Mouse (Mus musculus) CD8-positive naive resting alpha-beta T cell, adult 2 months (primary cell): ENCODE measurements around the gene 1700029F12Rik.
"Not testable (repeated sequence)": the region's sequence is repeated elsewhere in the genome, so short reads cannot be mapped to it uniquely, and the experiment has no call there.

Experiments used
- DNase-seq, 2 experiments: peaks; one replicate each; pipeline ENCODE4 v3.0.0; 2022; ENCODE audit warnings: low read depth in 2 of 2, low spot score in 2 of 2

Gene 1700029F12Rik

DNA sequence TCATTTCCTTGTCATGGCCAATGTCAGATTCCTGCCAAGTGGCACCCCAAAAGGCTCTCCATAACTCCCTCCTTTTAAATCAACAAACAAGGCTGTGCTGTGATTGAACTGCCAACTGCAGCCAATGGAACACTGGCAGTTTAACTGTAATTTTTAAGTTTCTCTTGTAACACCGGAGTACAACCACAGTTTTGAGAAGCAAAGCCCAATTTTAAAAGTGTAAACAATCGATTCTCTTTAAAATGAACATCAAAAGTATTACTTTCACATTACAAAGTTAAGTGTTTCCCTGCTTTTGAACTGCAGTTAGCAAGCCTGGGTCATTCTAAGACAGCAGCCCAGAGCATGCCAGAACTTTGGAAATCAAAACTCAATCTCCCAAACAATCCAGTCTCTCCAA is at the start of gene 1700029F12Rik:
TSS of gene 1700029F12Rik (minus strand) at position 101 of the 400 bp plus-strand sequence.
- no peak for DNase-seq

DNA sequence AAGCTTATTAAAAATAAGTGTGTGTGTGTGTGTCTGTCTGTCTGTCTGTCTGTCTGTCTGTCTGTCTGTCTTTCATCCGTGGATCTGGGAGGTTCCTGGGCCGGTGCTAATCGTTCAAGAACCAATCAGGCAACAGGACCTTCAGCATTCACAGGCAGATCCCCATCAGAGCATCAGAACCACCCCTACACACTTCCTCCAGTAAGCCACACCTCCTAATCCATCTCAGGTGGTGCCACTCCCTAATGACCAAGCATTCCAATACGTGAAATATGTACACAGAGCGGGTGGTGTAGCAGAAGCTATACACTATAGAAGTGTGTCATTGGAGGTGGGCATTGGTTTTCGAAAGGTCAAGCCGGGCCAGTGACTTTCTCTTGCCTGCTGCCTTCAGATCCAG is 48.3 kb upstream of the 1700029F12Rik start:
- no peak for DNase-seq

DNA sequence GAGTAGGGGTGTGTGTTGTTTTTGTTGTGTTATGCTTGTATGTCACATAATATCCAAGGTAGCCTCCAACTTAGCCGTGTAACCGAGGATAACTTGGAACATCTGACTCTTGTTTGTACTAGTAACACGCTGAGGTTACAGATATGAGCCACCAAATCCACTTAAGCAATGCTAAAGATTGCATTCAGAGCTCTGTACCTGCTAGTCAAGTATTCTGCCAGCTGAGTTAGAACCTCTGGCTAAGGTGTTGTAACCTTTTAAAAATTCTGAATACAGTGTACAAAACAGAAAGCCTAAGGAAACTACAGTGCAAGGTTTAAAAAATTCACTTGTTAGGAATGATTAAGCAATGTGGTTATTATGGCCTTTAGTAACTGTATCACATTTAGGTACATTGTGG is 46.5 kb upstream of the 1700029F12Rik start:
- DNase-seq: no peak

DNA sequence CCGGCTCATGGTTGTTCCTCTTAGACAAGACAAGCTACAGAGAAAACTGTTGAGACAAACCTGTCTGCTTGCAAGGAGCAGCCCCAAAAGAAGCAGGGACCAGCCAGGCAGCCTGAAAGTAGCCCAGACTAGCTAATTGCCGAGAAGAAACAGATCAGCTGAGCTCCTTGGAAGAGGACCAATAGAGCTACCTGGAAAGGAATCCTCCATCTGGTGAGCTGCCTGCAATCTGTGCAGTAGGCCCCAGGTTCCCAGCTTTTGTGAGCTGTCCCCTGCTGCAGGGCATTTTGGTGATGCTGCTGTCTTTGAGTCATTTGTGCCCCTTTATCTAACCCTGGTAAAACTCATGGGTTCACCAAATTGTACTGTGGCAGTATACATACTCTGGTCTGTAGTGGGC is 46.0 kb upstream of the 1700029F12Rik start:
- no peak for DNase-seq

DNA sequence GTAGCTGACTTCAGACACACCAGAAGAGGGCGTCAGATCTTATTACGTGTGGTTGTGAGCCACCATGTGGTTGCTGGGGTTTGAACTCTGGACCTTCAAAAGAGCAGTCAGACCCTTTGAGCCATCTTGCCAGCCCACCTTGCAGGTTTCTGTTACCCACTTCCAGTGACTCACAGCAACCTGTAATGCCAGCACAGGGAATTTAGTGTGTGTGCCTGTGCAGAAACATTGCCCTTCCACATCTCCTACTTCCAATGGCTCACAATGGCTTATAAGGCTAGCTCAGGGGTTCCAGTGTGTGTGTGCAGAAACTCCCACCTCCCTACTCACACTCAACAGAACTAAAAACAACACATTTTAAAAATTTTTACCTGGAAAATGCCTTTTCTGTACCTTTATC is 43.4 kb upstream of the 1700029F12Rik start:
- DNase-seq: no peak

DNA sequence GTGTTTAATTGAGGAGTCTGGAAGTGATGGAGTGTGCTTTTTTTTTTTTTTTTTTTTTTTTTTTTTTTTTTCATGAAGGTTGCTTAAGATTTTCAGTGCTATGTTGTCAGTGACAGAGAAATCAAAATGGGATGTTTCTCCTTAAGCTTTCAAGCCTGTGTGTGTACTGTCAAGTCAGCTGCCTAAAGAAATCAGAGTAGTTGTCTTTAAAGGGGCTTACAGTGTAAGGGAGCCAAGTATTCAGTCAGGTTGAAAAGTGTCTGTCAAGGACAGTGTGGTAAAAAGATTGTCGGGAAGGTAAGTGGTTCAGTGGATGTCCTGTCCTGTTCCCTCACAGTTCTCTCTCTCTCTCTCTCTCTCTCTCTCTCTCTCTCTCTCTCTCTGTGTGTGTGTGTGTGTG is 39.3 kb upstream of the 1700029F12Rik start:
- DNase-seq: no peak

DNA sequence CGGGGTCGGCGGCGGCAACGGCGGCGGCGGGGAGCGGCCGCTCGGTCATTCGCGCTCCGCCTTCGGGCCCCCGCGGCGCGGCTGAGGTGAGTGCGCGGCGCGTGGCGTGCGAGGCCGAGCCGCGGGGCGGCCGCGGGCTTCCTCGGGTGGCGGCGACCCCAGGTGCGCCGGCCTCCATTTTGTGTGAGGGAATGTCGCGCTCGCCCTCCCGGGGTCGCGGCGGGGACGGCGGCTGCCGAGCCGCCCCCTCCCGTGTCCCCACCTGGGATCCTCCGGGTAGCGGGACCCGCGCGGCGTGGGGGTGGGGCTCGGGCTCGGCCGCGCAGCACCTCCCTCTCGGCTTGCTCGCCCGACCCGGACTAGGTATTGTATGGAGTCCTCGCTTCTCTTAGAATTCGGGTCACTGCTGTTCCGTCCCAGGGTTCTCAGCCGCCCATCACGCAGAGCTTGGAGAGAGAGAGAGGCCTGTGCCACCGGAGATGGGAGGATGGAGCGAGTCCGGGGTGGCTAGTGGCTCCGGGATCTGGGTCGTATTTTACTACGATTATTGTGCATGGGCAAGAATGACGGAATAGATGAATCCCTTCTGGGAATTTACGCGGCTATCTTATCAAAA is 37.6 kb upstream of the 1700029F12Rik start:
- DNase-seq: no peak

DNA sequence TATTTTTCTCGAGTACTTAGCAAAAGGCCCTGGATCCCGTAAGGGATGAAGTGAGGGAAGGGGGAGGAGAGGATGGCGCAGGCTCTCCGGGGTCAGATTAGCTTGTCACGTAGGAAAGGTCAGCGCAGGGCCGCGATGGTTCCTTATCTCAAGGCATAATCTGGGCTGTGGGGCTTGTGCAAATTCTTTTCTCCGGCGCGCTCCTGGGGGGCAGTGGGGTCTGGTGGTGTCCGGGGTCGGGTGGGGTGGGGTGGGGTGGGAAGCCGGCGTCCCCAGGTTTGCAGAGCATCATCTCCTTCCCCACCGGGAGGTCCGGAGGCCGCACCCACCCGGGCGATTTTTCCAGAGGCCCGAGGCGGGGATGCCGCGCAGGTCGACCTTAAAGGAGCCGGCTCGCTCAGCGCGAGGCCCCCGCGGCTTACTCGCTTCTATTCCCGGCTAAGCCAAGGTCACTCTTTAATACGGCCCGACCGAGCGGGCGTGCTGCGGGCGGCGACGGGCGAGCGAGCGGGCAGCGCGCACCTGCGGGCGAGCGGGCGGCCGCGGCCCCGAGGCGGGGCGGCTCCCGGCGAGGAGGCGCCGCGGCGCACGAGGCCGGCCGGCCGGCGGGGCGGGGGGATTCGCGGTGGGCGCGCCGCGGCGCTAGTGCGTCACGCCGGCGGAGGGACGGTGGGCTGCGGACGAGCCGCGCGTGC is 36.9 kb upstream of the 1700029F12Rik start:
- DNase-seq: no peak

DNA sequence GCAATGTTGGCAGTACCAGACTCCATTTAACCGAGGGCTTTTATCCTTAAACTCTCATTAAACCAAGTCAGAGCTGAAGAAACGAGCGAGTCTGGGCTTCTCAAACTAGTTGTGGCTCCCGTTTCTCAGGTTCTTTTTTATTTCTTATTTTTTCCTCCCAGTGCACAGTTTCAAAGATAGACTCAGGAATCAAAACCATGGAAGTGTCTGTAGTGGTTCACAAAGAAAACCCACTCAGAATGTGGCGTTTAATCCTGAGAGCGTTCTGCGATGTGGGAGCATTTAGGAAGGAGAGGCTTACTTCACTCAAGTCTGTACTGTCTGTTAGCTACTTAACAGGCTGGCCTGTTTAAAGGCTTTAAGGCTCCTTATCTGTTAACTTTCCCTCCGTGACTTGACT is 34.0 kb upstream of the 1700029F12Rik start:
- DNase-seq: no peak

DNA sequence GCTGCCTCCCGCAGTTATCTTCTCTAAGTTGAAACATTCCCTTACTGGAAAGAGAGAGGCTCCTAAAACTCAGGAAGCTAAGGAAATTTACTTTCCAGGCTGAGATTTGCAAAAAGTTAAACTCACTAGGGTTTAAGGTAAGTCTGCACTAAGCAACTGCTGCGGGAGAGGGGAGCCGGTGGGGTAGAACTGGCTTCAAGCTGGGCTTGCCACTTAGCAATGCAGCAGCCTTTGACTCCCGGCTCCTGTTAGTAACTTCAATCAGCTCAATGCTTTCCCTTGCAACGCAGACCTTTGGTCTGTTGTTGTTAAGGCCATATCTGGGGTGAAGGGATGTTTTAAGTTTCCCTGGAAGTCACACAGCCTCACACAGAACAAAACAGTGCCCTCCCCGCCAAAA is 33.5 kb upstream of the 1700029F12Rik start:
- DNase-seq: no peak

DNA sequence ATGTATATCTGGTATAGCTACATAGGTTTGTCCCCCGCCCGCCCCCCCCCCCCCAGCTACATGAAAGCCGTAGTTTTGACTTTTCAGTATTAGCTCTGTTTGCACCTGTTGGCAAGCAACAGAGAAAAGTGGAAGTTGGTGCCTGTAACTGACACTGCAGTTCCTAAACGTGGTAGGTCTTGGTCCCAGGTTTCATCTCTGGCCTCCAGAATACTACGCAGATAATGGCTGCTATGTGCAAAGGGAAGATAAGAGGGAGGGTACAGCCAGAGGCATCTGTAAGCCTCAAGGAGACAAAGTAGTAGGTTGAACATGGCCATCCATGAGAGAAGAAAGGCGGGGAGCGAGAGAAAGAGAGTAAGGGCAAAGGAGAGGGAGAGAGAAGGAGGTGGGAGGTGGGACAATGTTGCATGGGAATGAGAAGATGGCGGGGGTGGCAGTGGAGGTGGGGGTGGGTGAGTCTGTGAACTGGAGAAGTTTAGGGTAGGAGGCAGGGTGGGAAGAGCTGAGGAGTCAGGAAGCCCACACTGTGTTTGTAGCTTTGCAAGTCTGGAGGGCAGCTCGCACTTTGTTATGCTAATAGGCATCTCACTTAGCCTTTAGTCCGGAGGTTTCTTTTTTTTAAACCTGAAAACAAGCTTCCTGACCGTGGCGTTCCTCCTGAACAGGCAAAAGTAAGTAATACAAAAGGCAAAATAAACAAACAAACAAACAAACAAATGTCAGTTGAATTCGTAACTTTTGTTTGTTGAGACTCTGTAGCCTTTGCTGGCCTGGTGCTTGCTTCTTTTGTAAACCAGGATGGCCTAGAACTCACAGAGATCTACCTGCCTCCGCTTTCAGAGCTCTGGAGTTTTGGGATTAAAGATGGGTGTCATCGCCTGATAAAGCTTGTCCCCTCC is 32.7 kb upstream of the 1700029F12Rik start, which contains the start of gene Fam169a:
TSS of gene Fam169a (plus strand) at position 638 of the 902 bp plus-strand sequence.
- DNase-seq: no peak

DNA sequence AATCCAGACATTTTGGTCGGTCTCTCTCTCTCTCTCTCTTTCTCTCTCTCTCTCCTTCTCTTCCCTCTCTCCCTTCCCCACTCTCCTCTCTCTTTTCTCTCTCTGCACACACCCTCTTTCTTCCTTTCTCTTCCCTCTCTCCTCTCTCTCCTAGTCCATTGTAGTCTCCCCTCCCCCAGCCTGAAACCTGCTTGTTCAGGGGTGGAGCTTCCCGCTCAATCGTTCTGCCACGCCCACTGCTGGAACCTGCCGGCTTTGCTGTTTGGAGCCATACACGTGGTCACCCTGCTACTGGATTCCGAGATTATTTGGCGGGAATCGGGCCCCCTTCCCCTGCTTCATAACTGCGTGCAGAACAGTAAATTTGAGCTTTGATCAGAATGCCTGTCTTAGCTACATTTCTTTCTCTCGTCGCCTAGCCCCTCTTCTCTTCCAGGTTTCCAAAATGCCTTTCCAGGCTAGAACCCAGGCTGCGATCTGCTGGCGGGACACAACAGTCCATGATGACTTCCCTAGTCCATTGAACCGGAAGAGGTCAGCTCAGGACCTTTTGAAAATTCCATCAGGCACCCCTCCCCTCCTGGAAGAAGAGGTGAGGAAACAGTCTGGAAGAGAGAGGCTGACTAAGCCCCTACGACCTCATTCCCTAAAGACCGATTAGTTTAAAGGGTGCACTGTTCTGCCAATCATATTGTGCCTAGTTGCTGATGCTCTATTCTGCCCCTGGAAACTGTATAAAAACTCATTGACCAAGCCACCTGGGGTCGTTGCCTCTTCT is 30.9 kb upstream of the 1700029F12Rik start:
- not testable (repeated sequence) for DNase-seq

DNA sequence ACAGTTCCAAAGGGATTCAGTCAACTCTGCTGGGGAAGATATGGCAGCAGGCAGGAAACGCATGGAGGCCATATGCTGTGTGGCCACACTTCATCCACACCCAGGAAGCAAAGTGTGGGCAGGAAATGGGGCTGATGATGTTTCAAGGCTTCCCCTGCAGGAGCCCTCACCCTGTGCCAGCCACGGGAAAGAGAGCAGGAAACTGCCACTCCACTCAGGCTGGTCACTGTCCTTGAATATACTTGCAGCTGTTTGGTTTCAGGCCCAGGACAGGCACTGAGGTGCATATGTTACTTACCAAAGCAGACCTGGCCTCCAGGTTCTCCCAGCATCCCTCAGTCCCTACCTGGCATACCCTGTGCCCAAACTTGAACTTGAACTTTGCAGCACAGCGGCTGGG is 30.3 kb upstream of the 1700029F12Rik start:
- DNase-seq: no peak

DNA sequence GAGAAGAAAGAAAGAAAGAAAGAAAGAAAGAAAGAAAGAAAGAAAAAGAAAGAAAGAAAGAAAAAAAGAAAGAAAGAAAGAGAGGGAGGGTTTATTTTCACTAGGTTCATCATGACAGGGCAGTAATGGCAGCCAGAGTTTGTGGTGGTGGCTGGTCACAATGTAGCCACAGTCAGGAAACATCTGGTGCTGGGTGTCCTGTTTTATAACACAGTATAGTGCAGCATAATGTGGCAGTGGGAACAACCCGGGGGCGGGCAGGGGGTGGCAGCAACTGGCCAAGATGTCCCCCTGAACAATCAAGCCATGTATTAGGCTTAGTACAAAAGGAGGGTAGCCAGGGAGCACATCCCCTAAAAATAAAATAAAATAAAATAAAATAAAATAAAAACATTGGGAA is 29.3 kb upstream of the 1700029F12Rik start:
- DNase-seq: no peak

DNA sequence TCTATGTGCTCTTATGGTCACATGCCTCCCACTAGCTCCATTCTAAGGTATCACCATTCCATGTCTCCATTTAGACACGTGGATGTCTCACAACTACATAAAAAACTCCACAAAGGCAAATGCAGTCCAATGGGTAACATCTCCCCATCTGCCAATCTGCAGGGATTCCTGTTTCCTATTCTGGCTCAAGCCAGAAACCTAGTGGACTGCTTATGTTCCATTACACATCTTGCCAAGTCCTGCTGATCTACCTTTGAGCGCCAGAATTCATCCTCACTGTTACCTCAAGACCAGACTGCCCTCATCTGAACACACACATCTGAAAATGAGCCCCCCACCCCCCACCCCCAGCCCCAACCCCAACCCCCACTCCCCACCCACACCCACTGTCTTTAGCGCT is 28.0 kb upstream of the 1700029F12Rik start:
- DNase-seq: no peak

DNA sequence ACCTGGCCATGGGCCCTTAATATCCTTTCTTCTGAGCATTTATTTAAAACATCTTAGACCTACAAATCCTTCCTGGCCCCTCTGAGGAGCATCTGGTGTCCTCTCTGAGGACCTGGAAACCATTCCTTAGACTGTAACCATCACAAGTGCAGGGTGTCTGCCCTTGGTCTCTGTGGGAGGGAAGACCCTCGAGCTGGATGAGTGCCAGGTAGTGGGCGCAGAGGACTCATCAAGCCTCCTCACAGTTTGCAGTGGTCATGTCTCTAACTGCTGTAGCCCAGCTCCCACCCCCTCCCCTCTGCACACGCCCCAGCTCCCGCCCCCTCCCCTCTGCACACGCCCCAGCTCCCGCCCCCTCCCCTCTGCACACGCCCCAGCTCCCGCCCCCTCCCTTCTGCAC is 26.2 kb upstream of the 1700029F12Rik start:
- DNase-seq: no peak

DNA sequence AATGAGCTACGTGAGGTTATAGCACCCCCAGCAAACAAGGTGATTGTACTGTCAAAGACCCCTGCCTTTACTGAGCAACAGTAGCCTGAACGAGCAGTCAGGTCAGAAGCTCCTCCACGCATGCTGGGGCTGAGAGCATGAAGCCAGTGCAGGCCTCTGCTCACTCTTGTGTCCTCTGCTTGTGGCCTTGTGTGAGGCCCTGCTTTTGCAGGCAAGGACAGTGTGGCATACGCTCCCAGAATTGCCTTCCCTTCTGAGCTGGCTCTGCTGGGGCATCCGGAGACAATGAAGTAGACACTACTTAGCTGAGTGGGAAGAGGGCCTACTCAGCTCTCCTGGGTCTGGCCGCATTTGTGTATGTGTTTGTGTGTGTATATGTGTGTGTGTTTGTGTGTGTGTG is 25.6 kb upstream of the 1700029F12Rik start:
- no peak for DNase-seq

DNA sequence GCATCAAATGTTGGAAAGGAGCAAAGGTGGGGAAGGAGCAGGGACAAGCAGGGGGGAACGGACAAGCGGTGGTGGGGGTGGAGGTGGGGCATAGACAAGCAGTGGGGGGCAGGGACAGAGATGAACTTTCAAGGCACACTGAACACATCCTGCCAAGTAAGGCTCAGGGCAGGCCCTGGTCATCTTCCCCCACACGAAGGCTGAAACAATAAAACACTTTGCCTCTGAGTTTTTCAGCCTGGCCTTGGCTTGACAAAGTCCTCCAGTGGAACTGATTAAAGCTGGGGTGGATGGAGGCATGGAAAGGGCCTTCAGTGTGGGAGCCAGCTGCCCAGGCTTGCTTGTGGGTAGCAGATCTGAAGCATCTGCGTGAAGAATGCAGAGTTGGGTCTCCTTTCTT is 23.7 kb upstream of the 1700029F12Rik start:
- no peak for DNase-seq

DNA sequence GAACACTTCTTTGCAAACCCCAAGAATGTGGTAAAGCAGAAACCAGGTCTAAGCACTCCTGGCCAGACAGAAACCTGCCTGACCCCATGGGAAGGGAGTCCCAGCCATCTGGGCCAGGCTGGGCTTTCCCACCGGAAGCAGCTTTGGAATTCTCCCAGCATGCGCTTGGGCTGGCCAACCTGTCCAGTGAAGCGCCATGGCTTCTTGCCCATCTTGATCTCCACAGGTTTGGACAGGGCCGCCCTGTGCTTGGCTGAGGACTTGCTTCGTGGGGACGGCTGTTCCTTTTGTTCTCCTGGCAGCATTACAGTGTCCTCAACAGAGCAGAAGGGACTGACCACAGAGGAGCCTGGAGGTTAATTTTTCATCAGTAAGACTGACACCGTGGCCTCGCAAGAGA is 19.7 kb upstream of the 1700029F12Rik start:
- DNase-seq: no peak

DNA sequence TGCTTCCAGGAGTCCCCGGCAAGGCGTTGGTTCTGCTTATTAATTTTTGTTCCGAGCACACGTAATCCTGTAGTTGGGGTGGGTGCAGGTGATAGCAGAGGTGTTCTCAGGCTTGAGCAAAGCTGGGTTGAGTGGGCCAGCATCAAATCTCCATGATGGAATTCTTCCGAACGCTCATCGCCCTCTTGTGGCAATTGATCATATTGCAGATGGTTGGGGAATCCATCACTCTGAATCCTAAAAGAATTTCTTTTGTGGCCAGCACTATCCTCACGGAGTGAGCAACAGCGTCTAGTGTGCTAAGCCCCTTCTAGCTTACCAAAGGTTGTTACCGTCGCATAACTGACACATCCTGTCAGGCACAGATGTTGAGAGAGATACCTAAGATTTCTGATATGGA is 18.5 kb upstream of the 1700029F12Rik start:
- peak; percentile 11 for DNase-seq

DNA sequence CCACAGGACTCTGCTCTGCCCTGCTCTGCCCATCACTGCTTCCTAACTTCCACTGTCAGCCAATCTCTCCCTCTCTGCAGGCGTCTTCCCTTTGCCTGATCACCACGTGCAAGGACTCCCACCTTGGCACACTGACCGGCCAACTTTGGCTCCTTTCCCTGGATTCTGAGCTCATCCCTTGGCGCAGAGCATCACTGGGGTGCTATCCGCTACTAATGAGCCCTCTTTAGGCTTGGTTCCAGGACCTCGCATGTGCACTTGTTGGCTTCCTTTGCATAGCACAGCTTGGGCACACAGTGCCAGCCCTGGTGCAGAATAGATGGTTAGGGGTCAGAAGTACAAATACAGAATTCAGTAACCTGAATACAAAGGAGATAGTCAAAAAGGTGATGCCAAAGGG is 17.0 kb upstream of the 1700029F12Rik start:
- no peak for DNase-seq
